In genomic region chr1:61205137-61205536, GRCm38 (mm10) we compare ENCODE assay signal across 22 mouse cellular contexts.
DNase-seq lines count a peak whose midpoint lies in the region; ATAC-seq and TF ChIP-seq lines count a peak whose summit lies in the region.
"Had no signal": no experiment of that assay in that cellular context is flagged by ENCODE, and none has a peak within 500 bp of the region (broad histone marks: within the 10 kb centered on the region; RNA-seq: fewer than 3 reads in every experiment).

No protein-coding gene starts in this region.

- DNase-seq in forebrain, postnatal 0 days = no peak
- no peak for DNase-seq in hindbrain, postnatal 0 days (ENCODE audit: low spot score)
- DNase-seq in limb, embryonic 10.5 days (ENCODE audit: low spot score) = peak; percentile 12
- no peak for DNase-seq in right cerebral cortex, adult 2 months (ENCODE audit: low spot score in 2 of 2)
- DNase-seq: B cell, adult 2 months; cerebellum, adult 2 months; heart, postnatal 14 days; kidney, adult 11 months; layer of hippocampus, adult 9-11 months; lung, embryonic 14.5 days; retina, postnatal 1 day had no signal

- no peak overlapping the region for H3K9ac ChIP-seq in forebrain, embryonic 15.5 days (replicated peaks)
- no peak overlapping the region for H3K9ac ChIP-seq in forebrain, postnatal 0 days
- no peak overlapping the region for H3K9ac ChIP-seq in hindbrain, embryonic 15.5 days
- H3K9ac ChIP-seq in hindbrain, postnatal 0 days (replicated peaks; ENCODE audit: low read length) = no peak overlapping the region
- no peak overlapping the region for H3K9ac ChIP-seq in neural tube, embryonic 14.5 days (replicated peaks; ENCODE audit: low read depth, low read length)
- H3K9ac ChIP-seq: heart, embryonic 13.5 days; limb, embryonic 15.5 days; liver, embryonic 14.5 days; lung, embryonic 14.5 days; midbrain, embryonic 13.5 days had no signal

- peak; percentile 72 for ATAC-seq in forebrain, embryonic 15.5 days (replicated peaks)
- no peak for ATAC-seq in forebrain, postnatal 0 days
- no peak for ATAC-seq in hindbrain, embryonic 15.5 days (ENCODE audit: low FRiP score, low read depth)
- no peak for ATAC-seq in hindbrain, postnatal 0 days
- ATAC-seq in neural tube, embryonic 14.5 days (ENCODE audit: low read depth) = peak; percentile 92
- ATAC-seq: midbrain, embryonic 13.5 days; Patski had no signal

- 32% methylated on average over 5 of the region's 5 CpGs for WGBS in forebrain, embryonic 15.5 days
- WGBS in forebrain, postnatal 0 days = 29% methylated on average over 5 of the region's 5 CpGs
- WGBS in hindbrain, embryonic 15.5 days = 36% methylated on average over 5 of the region's 5 CpGs
- WGBS in hindbrain, postnatal 0 days = 34% methylated on average over 5 of the region's 5 CpGs
- 83% methylated on average over 5 of the region's 5 CpGs for WGBS in limb, embryonic 10.5 days
- 26% methylated on average over 5 of the region's 5 CpGs for WGBS in neural tube, embryonic 14.5 days

- TF ChIP-seq CTCF in forebrain, postnatal 0 days (IDR thresholded peaks at IDR 0.05; ENCODE audit: low read depth) = no peak
- TF ChIP-seq CTCF in hindbrain, postnatal 0 days (IDR thresholded peaks at IDR 0.05; ENCODE audit: low read depth) = no peak

- H3K4me2 ChIP-seq in forebrain, embryonic 15.5 days (replicated peaks) = no peak overlapping the region
- H3K4me2 ChIP-seq in forebrain, postnatal 0 days (ENCODE audit: low read depth) = no peak overlapping the region
- H3K4me2 ChIP-seq in hindbrain, embryonic 15.5 days = no peak overlapping the region
- no peak overlapping the region for H3K4me2 ChIP-seq in hindbrain, postnatal 0 days (ENCODE audit: low read depth, low read length)
- no peak overlapping the region for H3K4me2 ChIP-seq in neural tube, embryonic 14.5 days (ENCODE audit: low read depth, low read length)
- H3K4me2 ChIP-seq: heart, embryonic 13.5 days; limb, embryonic 15.5 days; lung, embryonic 14.5 days; midbrain, embryonic 13.5 days had no signal

- no peak overlapping the region for H3K4me3 ChIP-seq in forebrain, embryonic 15.5 days
- no peak overlapping the region for H3K4me3 ChIP-seq in forebrain, postnatal 0 days (ENCODE audit: low read depth, low read length)
- no peak overlapping the region for H3K4me3 ChIP-seq in hindbrain, embryonic 15.5 days
- H3K4me3 ChIP-seq in hindbrain, postnatal 0 days (ENCODE audit: low read length) = no peak overlapping the region
- no peak overlapping the region for H3K4me3 ChIP-seq in limb, embryonic 10.5 days
- no peak overlapping the region for H3K4me3 ChIP-seq in neural tube, embryonic 14.5 days (ENCODE audit: low read depth, low read length)
- H3K4me3 ChIP-seq: heart, embryonic 13.5 days; limb, embryonic 15.5 days; midbrain, embryonic 13.5 days; myocyte had no signal

- H3K27ac ChIP-seq in forebrain, embryonic 15.5 days (replicated peaks) = 0 out of 2 replicates have a peak overlapping the region, but pooled peaks have one; percentile 9
- H3K27ac ChIP-seq in forebrain, postnatal 0 days (ENCODE audit: low read depth, low read length) = no peak overlapping the region
- 0 out of 2 replicates have a peak overlapping the region, but pooled peaks have one; percentile 30 for H3K27ac ChIP-seq in hindbrain, embryonic 15.5 days (replicated peaks)
- no peak overlapping the region for H3K27ac ChIP-seq in hindbrain, postnatal 0 days
- H3K27ac ChIP-seq in limb, embryonic 10.5 days = no peak overlapping the region
- H3K27ac ChIP-seq in neural tube, embryonic 14.5 days (ENCODE audit: low read depth, low read length) = no peak overlapping the region; the same call in 1 of the 2 replicates
- H3K27ac ChIP-seq: heart, embryonic 13.5 days; limb, embryonic 15.5 days; liver, embryonic 14.5 days; midbrain, embryonic 13.5 days had no signal

- no peaks in the 10 kb centered on the region for H3K27me3 ChIP-seq in forebrain, embryonic 15.5 days
- H3K27me3 ChIP-seq in forebrain, postnatal 0 days (ENCODE audit: insufficient read depth, low read length) = no peaks in the 10 kb centered on the region
- H3K27me3 ChIP-seq in hindbrain, embryonic 15.5 days = no peaks in the 10 kb centered on the region
- no peaks in the 10 kb centered on the region for H3K27me3 ChIP-seq in hindbrain, postnatal 0 days (ENCODE audit: insufficient read depth, low read length)
- no peaks in the 10 kb centered on the region; the same call in 1 of the 2 replicates for H3K27me3 ChIP-seq in limb, embryonic 10.5 days (ENCODE audit: low read depth, poor library complexity, severe bottlenecking)
- H3K27me3 ChIP-seq in neural tube, embryonic 14.5 days (ENCODE audit: control insufficient read depth, insufficient read depth, low read length) = no peaks in the 10 kb centered on the region
- H3K27me3 ChIP-seq: CH12.LX; heart, embryonic 13.5 days; limb, embryonic 15.5 days; midbrain, embryonic 13.5 days had no signal

- H3K4me1 ChIP-seq in forebrain, embryonic 15.5 days = peaks cover 26% of the 10 kb centered on the region
- peaks cover 2% of the 10 kb centered on the region; the same call in 1 of the 2 replicates for H3K4me1 ChIP-seq in forebrain, postnatal 0 days (ENCODE audit: insufficient read depth)
- H3K4me1 ChIP-seq in hindbrain, embryonic 15.5 days (replicated peaks) = peaks cover 15% of the 10 kb centered on the region
- peaks cover 7% of the 10 kb centered on the region; the same call in 1 of the 2 replicates for H3K4me1 ChIP-seq in hindbrain, postnatal 0 days (ENCODE audit: insufficient read depth, low read length)
- peaks cover 25% of the 10 kb centered on the region for H3K4me1 ChIP-seq in limb, embryonic 10.5 days
- 0 out of 2 replicates have a peak, but pooled peaks cover 8% of the 10 kb centered on the region for H3K4me1 ChIP-seq in neural tube, embryonic 14.5 days (ENCODE audit: control insufficient read depth, insufficient read depth, low read length)

- H3K36me3 ChIP-seq in forebrain, embryonic 15.5 days = no peaks in the 10 kb centered on the region
- no peaks in the 10 kb centered on the region for H3K36me3 ChIP-seq in forebrain, postnatal 0 days (ENCODE audit: insufficient read depth)
- no peaks in the 10 kb centered on the region for H3K36me3 ChIP-seq in hindbrain, embryonic 15.5 days
- H3K36me3 ChIP-seq in hindbrain, postnatal 0 days (ENCODE audit: insufficient read depth, low read length) = no peaks in the 10 kb centered on the region
- H3K36me3 ChIP-seq in limb, embryonic 10.5 days = no peaks in the 10 kb centered on the region
- H3K36me3 ChIP-seq in neural tube, embryonic 14.5 days (ENCODE audit: control insufficient read depth, insufficient read depth, low read length) = no peaks in the 10 kb centered on the region
- H3K36me3 ChIP-seq: G1E; heart, embryonic 13.5 days; limb, embryonic 15.5 days; midbrain, embryonic 13.5 days had no signal

- H3K9me3 ChIP-seq in forebrain, embryonic 15.5 days = no peaks in the 10 kb centered on the region
- no peaks in the 10 kb centered on the region for H3K9me3 ChIP-seq in forebrain, postnatal 0 days (ENCODE audit: low read length)
- H3K9me3 ChIP-seq in hindbrain, embryonic 15.5 days = no peaks in the 10 kb centered on the region
- no peaks in the 10 kb centered on the region for H3K9me3 ChIP-seq in hindbrain, postnatal 0 days (ENCODE audit: low read length)
- no peaks in the 10 kb centered on the region for H3K9me3 ChIP-seq in limb, embryonic 10.5 days (replicated peaks)
- no peaks in the 10 kb centered on the region for H3K9me3 ChIP-seq in neural tube, embryonic 14.5 days (ENCODE audit: control insufficient read depth, low read length)
- H3K9me3 ChIP-seq: G1E; heart, embryonic 13.5 days; limb, embryonic 15.5 days; midbrain, embryonic 13.5 days had no signal

Comparison
In these comparisons a context has a peak if more than half of its experiments do, and no peak if none do; other contexts are left out.
1. ATAC-seq: peak in forebrain, embryonic 15.5 days (single experiment) and neural tube, embryonic 14.5 days (single experiment); none in forebrain, postnatal 0 days (single experiment), hindbrain, embryonic 15.5 days (single experiment) and hindbrain, postnatal 0 days (single experiment).
2. H3K27ac ChIP-seq: peak in forebrain, embryonic 15.5 days (single experiment) and hindbrain, embryonic 15.5 days (single experiment); none in forebrain, postnatal 0 days (single experiment), hindbrain, postnatal 0 days (single experiment), limb, embryonic 10.5 days (single experiment) and neural tube, embryonic 14.5 days (single experiment).